Mouse (Mus musculus): ENCODE measurements around the gene Rbm45.

Rbm45 gene

DNA sequence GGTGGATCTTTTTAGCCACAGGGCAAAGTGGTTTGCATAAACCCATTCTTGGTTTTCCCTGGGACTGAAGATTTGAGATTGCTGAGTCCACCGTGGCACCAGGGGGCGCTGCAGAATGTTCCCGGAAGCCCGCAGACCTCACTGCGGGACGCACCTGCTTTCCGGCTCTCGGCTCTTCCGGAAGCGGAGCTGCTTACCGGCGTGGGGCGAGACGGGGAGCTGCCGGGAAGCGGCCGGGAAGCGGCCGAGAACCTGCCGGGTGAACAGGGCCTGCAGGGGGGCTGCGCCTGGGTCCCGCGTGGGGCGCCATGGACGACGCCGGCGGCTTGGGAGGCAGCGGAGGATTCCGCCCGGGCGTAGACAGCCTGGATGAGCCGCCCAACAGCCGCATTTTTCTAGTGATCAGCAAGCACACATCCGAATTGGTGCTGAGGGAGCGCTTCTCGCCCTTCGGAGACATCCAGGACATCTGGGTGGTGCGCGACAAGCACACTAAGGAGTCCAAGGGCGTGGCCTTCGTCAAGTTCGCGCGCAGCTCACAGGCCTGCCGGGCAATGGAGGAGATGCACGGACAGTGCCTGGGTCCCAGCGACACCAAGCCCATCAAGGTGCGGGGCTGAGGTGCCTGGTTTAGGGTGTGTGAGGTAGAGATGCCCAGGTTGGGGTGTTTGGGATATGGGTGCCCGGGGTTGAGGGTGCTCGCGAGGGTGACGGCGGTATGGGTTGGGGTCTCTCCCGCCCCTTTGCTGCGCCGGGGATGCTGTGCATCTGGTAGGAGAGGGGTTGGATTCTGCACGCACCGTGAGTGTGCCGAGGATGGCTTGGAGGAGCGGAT is at the start of gene Rbm45:
Gene Rbm45, plus strand, starts transcription at position 164 of the 835 bp plus-strand sequence.
- peak; percentile 76 to 88 for DNase-seq (ENCODE audit: low spot score in 2 of 2)

DNA sequence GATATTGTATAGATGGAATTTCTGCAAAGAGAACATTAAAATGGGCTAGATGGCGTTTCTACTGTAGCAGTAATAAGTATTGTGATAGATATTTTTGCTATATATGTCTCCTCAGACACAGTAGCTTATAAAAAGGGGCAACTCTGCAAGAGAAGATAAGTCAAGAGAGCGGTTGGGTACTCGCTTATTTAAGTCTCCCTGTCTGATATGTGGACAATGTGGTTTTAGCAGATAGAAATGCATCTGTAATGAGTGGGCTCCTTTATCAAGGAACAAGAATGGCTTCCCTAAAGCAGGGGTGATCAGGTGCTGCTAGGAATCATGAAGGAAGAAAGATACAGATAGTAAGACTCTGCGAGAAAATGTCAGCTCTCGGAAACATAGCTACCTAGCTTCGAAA is 49.4 kb upstream of the Rbm45 start:
- no peak for DNase-seq (ENCODE audit: low spot score in 2 of 2)

DNA sequence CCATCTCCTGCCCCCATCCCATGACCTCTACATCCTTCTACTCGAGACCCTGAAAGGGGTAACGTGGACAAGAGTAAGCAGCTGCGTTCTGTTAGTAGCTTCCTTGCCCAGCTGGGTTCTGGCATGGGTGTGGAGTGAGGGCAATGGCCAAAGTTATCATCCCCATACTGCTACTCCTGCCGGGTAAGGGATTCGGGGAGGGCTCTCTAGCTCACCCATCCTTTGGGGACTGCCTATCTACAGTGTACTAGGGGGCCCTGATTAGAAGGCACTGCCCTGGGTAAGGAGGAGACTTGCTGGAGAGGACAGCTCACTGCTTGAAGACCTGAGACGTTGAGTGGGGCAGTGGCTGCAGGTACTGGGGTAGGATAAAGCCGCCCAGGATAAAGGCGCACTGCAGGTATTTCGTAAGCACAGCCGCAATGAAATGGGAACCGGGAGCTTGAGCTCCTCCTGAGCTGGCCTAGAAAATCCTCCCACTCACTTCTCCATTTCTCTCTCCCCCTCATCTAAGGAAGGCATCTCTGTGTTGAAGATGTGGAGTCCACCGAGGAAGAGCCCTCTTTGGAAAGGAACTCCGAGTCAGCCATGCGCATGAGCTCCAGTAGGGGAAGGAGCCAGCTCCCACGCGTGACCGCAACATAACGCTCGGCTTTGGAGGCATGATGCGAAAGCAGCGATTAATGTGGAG is 46.5 kb upstream of the Rbm45 start:
- DNase-seq (ENCODE audit: low spot score in 2 of 2), result no peak

DNA sequence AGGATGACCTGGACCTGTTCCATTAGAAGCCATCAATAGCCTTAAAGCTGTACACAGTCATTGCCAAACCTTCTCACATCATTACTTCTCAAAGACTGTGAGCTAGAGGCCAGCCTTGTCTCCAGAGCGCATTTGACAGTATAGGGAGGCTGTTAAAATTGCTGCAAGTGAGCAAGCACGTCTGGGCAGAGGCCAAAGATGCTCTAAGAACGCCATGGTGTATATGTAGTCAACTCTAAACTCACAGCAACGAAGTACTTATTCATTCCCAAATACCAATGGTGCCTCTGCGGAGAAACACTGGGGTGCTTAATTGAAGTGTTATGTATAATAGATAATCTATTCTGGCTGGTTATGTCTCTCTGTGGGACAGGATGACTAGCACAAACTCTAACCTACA is 45.3 kb upstream of the Rbm45 start:
- no peak for DNase-seq (ENCODE audit: low spot score in 2 of 2)

- DNase-seq (ENCODE audit: low spot score in 2 of 2), result no peak
These were observed 43.6 kb upstream of the Rbm45 start for GRCm38 (mm10) chr2:76326161-76326560.

DNA sequence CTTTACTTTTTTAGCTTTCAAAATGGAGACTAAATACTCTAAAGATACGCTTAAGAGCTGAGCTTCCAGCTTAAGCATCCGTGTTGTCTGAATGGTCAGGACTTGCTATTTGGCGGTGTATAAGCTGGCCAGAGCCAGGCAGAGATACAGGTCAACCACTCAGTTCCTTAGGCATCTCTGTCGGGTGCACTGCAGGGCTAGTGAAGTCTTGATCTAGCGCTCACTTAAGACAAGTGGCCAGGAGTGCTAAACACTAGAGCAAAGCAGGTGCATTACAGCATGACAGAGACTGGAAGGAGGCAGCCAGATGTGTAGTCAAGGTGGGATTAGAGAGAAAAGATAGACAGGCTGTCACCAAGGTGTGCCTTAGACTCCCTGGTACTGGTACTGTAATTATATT is 39.7 kb upstream of the Rbm45 start:
- DNase-seq (ENCODE audit: low spot score in 2 of 2), result no peak

DNA sequence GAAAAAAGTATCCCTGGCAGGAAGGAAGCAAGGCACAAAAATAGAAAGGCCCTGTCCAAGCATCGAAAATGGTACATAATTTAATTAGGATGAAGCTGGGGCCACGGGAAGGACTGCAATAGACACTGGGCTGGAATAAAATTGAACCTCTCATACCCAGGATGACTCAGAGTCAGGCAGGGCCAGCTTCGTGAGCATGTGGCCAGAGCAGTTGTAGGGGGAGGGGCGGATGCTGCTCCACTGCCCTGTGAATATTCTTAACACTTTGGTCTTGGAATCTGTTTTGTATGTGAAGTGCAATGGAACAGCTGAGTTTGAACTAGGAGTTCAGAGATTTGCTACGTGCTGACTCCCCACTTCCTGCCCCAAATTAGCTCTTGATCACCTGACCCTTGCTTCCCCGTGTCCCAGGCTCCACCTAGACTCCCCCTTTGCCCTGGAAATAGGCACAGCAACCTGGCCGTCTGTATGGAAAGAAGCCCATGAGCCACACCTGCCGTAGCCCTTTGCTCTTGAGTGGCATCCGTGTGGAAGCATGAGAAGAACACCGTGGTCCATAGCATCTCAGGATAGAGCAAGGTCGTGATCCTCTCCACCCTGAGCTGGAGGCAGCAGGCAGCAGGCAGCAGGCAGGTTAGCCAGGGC is 37.5 kb upstream of the Rbm45 start:
- no peak for DNase-seq (ENCODE audit: low spot score in 2 of 2)

- DNase-seq (ENCODE audit: low spot score in 2 of 2), result no peak
These were observed 35.2 kb upstream of the Rbm45 start for GRCm38 (mm10) chr2:76334596-76334995.

GRCm38 (mm10) chr2:76338215-76339156 is 31.3 kb upstream of the Rbm45 start, which contains the start of gene Pde11a:
TSS of gene Pde11a (minus strand) at chr2:76338774.
- peak; percentile 3 to 9 for DNase-seq (ENCODE audit: low spot score in 2 of 2)

DNA sequence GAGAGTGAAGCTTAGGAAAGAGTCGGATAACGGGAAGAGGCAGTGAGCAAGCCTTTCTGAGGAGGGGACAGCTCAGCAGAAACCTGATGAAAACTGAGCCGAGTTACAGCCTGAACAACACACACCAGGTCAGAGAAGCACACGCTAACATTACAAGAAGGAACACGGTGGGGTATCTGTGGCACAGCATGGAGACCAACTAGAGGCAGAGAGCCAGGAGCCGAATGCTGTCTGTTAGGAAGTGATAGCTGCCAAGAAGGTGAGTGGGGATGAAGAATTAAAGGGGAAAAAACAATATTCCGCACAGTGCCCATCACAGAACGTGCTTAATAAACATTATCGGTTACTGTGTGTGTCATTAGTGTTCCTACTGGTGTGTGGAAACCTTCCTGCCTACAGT is 27.6 kb upstream of the Rbm45 start:
- no peak for DNase-seq (ENCODE audit: low spot score in 2 of 2)

DNA sequence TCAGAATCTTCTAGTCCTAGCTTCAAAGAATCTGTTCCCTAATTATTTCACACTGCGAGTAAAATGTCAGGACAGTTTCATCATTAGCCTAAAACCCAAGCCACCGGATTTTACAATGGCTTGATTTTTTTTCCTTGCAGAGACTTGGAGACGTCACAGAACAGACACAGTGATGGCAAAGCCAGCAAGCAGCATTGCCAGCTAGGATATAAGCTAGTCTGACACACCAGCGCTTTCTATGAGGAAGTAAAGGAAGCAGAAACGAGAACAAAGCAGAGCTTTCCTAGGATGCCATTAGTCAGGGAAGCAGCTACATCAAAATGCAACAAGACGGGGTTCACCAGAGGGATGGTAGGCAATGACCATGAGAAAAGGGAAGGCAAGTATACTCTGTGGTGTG is 21.9 kb upstream of the Rbm45 start:
- DNase-seq (ENCODE audit: low spot score in 2 of 2), result no peak

- DNase-seq (ENCODE audit: low spot score in 2 of 2), result no peak
These were observed 9.6 kb upstream of the Rbm45 start, which contains the start of gene Cyct for GRCm38 (mm10) chr2:76360226-76360625. TSS of gene Cyct (minus strand) at chr2:76360450.

- DNase-seq (ENCODE audit: low spot score in 2 of 2), result no peak
These were observed 7.7 kb upstream of the Rbm45 start for GRCm38 (mm10) chr2:76362111-76362510.

GRCm38 (mm10) chr2:76365811-76366210 is 4.0 kb upstream of the Rbm45 start:
- DNase-seq (ENCODE audit: low spot score in 2 of 2), result no peak

- DNase-seq (ENCODE audit: low spot score in 2 of 2), result peak; percentile 55 to 73
These were observed 2.4 kb upstream of the Rbm45 start for GRCm38 (mm10) chr2:76367188-76367922.

DNA sequence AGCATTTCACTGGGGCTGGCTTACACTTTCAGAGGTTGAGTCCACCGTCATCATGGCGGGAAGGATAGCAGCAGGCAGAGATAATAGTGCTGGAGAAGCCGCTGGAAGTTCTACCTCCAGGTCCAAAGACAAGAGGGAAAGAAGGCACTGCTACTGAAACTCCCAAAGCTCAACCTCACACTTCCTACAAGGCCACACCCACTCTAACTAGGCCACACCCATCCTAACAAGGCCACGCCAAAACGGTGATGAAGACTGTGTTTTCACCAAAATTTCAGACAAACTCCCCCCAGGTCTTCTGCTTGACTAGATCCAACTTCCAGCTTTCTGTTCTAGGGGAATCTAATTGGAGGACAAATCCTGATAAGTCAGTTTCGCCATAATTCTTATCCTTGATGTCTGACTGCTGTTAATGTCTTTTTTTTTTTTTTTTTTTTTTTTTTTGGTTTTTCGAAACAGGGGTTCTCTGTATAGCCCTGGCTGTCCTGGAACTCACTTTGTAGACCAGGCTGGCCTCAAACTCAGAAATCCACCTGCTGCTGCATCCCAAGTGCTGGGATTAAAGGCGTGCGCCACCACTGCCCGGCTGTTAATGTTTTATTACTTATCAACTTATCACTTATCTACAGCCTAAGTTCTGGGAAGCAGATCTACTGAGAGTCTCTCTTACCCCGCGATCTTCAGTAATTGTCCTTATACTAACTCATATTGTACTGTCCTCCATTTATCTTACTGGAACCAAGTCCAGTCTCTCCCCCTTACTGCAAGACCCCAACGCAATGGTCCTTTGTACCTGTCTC is 723 bp upstream of the Rbm45 start:
- DNase-seq (ENCODE audit: low spot score in 2 of 2), result no peak

DNA sequence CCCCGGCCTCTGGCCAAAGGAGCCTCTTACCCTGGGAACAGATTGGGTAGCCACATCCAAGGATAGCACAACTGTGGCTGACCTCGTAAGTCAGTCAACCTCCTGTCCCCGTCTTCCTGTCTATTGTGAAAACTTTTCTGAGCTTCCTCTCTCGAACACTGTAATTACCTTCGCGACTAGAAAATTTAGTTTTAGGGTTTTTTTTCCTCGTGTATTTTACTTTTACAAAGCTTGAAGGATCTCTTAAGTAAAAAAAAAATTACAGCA is 805 bp downstream of the Rbm45 start:
- DNase-seq (ENCODE audit: low spot score in 2 of 2), result no peak

GRCm38 (mm10) chr2:76372244-76372643 is 2.5 kb downstream of the Rbm45 start:
- DNase-seq (ENCODE audit: low spot score in 2 of 2), result no peak

GRCm38 (mm10) chr2:76374544-76375206 is 4.9 kb downstream of the Rbm45 start:
- no peak for DNase-seq (ENCODE audit: low spot score in 2 of 2)

DNA sequence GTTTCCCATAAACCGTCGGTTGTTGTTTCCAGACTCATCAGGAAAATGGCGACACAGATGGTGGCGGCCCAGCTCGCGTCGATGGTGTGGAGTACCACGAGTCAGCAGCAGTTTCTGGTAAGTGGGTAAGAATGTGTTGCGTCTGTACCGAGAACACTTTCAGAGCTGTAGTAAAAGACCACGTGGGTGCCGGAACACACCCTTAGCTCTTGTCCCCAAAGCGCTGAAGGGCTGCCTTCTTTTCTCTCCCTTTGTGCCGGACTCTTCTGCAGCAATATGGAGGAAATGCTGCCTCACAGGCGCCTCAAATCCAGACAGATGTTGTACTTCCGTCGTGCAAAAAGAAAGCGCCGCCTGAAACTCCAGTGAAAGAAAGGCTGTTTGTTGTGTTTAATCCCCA is 8.9 kb downstream of the Rbm45 start:
- DNase-seq (ENCODE audit: low spot score in 2 of 2), result no peak

All from urinary bladder, adult 18-20 months (tissue).